Mouse (Mus musculus) liver, postnatal 0 days (tissue): ENCODE measurements around the gene Gm6526. TPM values are rescaled to one million over a fixed set of nuclear protein-coding genes. Genes with fewer than 3 reads are reported as not detected.
A peak's percentile ranks its signal among the peaks of the same experiment; 100 is the strongest.
"Not testable (repeated sequence)": the region's sequence is repeated elsewhere in the genome, so short reads cannot be mapped to it uniquely, and the experiment has no call there.

ENCODE experiments used
- ATAC-seq: fragments of 200-750 bp; cut with Nextera tagmentation; 2 replicates; pipeline ENCODE4 v1.8.0; 2017; ENCODE audit warnings: mild to moderate bottlenecking, moderate library complexity
- DNase-seq: peaks from one replicate; pipeline ENCODE4 v3.0.0-alpha.2; 2016
- H3K27ac ChIP-seq: fragments of 300-500 bp; sonication (generic); 2 replicates; pipeline ENCODE4 v1.5.1; 2014; ENCODE audit warnings: antibody characterized with exemption, moderate library complexity, mild to moderate bottlenecking, low read depth
- H3K27me3 ChIP-seq: fragments of 300-500 bp; sonication (generic); 2 replicates; pipeline ENCODE4 v1.6.1; 2014; ENCODE audit warnings: low read length, control low read depth, mixed read lengths; ENCODE audit not compliant: insufficient read depth
- H3K36me3 ChIP-seq: fragments of 300-500 bp; sonication (generic); replicated peaks from 2 replicates; pipeline ENCODE4 v1.6.1; 2014; ENCODE audit warnings: mild to moderate bottlenecking, control low read depth, low read length, moderate library complexity, mixed read lengths; ENCODE audit not compliant: insufficient read depth
- H3K4me1 ChIP-seq: fragments of 300-500 bp; sonication (generic); 2 replicates; pipeline ENCODE4 v1.6.1; 2014; ENCODE audit warnings: antibody characterized with exemption, mild to moderate bottlenecking, control low read depth; ENCODE audit not compliant: insufficient read depth
- H3K4me2 ChIP-seq: fragments of 300-500 bp; sonication (generic); 2 replicates; pipeline ENCODE4 v1.6.1; 2014; ENCODE audit warnings: low read depth, mild to moderate bottlenecking, low read length, moderate library complexity, mixed read lengths
- H3K4me3 ChIP-seq: fragments of 300-500 bp; sonication (generic); 2 replicates; pipeline ENCODE4 v1.5.1; 2014; ENCODE audit warnings: low read depth, low read length
- H3K9ac ChIP-seq: fragments of 300-500 bp; sonication (generic); replicated peaks from 2 replicates; pipeline ENCODE4 v1.6.1; 2014; ENCODE audit warnings: mild to moderate bottlenecking, moderate library complexity
- H3K9me3 ChIP-seq: fragments of 300-500 bp; sonication (generic); 2 replicates; pipeline ENCODE4 v1.6.1; 2016; ENCODE audit warnings: mild to moderate bottlenecking, control low read depth, low read length, mixed read lengths
- CTCF ChIP-seq: sonication (generic); IDR thresholded peaks from 2 replicates; pipeline ENCODE4 v1.5.1; 2016; ENCODE audit warnings: antibody characterized with exemption, low read depth
- EP300 ChIP-seq: IDR thresholded peaks from 2 replicates; pipeline ENCODE4 v1.6.1; 2016; ENCODE audit warnings: antibody characterized with exemption, low read depth, mild to moderate bottlenecking
- WGBS: fragments of 180-500 bp; shearing (Covaris S2); extraction: QIAGEN DNeasy Blood & Tissue Kit; methylation state at CpG from one replicate; pipeline ENCODE4 v1.1.7; 2014; ENCODE audit not compliant: insufficient replicate concordance; 5-methylcytosine and 5-hydroxymethylcytosine counted together
- polyA plus RNA-seq: library from polyadenylated mRNA; unstranded; fragments of >200 nt; fragmentation: Nextera tagmentation; extraction: Ambion mirVana; gene quantifications from 2 replicates; pipeline ENCODE4 v1.2.1, GENCODE M21; 2015

The Gm6526 gene
- polyA plus RNA-seq: not detected in 2 replicates

DNA sequence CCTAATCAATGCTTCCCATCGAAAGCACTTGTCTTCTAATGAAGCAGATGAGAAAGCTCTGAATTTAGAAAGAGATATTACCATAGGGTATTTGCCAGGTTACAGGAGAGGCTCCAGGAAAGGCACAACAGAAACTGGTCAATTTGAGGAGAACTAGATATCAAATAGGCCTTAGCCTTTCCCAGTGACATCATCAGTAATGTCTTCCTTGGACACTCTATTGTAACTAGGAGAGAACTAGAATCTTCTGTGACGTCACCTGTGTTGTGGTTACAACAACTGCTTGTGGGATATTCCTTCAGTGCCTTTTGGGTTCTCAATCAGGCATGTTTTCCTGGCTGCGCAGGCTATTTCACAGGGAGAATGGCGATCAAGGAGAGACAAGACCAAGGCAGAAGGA is at the start of gene Gm6526:
Gene Gm6526 (plus strand): TSS at position 301 of the 400 bp plus-strand sequence.
- H3K36me3 ChIP-seq, H3K27me3 ChIP-seq, DNase-seq, H3K9ac ChIP-seq, H3K4me3 ChIP-seq, ATAC-seq, H3K9me3 ChIP-seq, H3K27ac ChIP-seq, H3K4me1 ChIP-seq, H3K4me2 ChIP-seq: not testable (repeated sequence)
- 75% methylated on average over 4 of the region's 4 CpGs for WGBS

DNA sequence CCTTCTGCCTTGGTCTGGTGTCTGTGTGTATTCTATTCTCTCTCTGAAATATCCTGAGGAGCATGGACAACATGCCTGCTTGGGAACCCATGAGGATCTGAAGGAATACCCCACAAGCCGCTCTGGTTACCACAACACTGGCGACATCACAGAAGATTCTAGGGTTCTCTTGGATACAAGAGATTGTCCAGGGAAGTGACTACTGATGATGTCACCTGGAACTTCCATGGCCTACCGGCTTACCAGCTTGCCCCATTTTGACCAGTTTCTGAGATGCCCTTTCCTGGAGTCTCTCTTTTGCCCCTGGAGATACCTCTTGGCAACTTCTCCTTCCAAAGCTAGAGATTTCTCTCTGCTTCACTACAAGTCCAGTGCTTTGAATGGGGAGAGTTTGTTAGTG is 20.3 kb upstream of the Gm6526 start, which contains the start of gene Gm16506:
Gene Gm16506 (minus strand): TSS at position 101 of the 400 bp plus-strand sequence.
- H3K4me1 ChIP-seq, H3K27me3 ChIP-seq, H3K9me3 ChIP-seq, DNase-seq, H3K9ac ChIP-seq, H3K4me2 ChIP-seq, ATAC-seq, H3K27ac ChIP-seq, H3K4me3 ChIP-seq, H3K36me3 ChIP-seq: not testable (repeated sequence)
- 81% methylated on average over 1 of the region's 3 CpGs for WGBS

DNA sequence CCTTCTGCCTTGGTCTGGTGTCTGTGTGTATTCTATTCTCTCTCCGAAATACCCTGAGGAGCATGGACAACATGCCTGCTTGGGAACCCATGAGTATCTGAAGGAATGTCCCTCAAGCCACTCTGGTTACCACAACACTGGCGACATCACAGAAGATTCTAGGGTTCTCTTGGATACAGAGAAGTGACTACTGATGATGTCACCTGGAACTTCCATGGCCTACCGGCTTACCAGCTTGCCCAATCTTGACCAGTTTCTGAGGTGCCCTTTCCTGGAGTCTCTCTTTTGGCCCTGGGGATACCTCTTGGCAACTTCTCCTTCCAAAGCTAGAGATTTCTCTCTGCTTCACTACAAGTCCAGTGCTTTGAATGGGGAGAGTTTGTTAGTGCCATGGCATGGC is 37.0 kb downstream of the Gm6526 start, which contains the start of gene Gm8180:
Gene Gm8180 (minus strand): TSS at position 101 of the 400 bp plus-strand sequence.
- not testable (repeated sequence) for H3K4me1 ChIP-seq, H3K9ac ChIP-seq, DNase-seq, ATAC-seq, H3K36me3 ChIP-seq, H3K4me3 ChIP-seq, H3K27me3 ChIP-seq, H3K4me2 ChIP-seq, H3K27ac ChIP-seq, H3K9me3 ChIP-seq
- 82% methylated on average over 3 of the region's 3 CpGs for WGBS

DNA sequence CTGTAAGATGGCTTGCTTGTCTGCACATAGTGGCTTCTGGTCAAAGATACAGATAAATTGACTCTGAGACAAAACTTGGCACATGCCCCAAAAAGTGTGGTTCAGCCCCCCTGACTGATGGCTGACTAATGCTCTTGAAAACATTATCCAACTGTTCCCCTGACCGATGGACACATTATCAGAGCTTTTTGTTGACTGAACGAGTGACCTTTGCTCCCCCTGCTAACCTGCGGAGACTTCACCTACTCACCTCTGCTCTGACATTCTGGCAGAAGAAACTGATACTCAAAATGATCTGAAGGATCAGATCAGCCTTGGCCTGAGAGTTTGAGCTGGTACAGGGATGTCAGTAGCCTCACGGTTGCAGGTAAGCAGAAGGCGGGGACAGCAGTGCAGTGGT is 46.1 kb downstream of the Gm6526 start:
- H3K27ac ChIP-seq, ATAC-seq, H3K4me2 ChIP-seq, H3K4me1 ChIP-seq, H3K9ac ChIP-seq, H3K27me3 ChIP-seq, H3K4me3 ChIP-seq, H3K9me3 ChIP-seq, H3K36me3 ChIP-seq: not testable (repeated sequence)
- peak; percentile 14 for DNase-seq
- 51% methylated on average over 5 of the region's 5 CpGs for WGBS

DNA sequence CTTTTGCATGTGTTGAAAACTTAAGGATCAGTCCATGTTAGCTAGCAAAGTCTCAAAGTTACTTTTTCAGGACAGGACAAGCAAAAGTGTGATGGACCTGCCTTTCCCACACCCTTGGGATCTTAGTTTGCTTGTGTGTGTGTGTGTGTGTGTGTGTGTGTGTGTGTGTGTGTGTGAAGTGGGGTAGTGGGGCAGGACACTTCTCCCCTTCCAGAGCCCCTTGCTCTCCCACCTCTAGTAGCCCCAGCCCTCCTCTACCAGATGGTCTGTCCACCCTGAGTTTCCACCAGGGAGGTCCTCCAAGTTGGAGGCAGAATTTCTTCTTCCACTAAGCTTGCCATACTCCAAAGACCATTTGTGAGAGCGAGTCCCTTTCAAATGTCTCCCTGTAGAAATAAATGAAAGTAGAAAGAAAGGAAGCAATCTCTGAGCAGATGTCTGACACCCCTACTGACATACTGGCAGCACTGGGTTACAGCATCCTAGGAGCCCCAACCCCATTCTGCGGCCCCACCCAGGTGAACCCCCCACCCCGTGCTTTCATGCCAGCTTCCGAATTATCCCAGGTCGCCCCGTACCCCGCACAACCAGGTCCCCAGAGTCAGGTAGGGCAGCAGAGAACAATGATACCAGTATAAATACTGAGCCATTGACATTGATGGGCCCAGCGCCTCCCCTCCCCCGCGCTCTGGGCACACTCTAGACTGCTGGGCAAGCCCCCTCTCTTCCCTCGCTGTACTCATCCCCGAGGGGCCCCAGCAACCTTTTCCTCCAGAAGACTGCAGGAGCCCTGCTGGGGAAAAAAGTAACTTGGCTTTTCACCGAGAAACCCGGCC is 48.6 kb downstream of the Gm6526 start:
- H3K4me1 ChIP-seq: no peaks in the 10 kb centered on the region
- H3K27me3 ChIP-seq: no peaks in the 10 kb centered on the region
- ATAC-seq (no peak), DNase-seq (no peak)
- no peak overlapping the region for H3K27ac ChIP-seq
- 19% methylated on average over 14 of the region's 14 CpGs for WGBS
- TF ChIP-seq EP300 (no peak), CTCF (no peak)
- H3K4me3 ChIP-seq: no peak overlapping the region
- no peaks in the 10 kb centered on the region for H3K9me3 ChIP-seq
- no peak overlapping the region for H3K9ac ChIP-seq
- H3K36me3 ChIP-seq: no peaks in the 10 kb centered on the region
- no peak overlapping the region for H3K4me2 ChIP-seq

DNA sequence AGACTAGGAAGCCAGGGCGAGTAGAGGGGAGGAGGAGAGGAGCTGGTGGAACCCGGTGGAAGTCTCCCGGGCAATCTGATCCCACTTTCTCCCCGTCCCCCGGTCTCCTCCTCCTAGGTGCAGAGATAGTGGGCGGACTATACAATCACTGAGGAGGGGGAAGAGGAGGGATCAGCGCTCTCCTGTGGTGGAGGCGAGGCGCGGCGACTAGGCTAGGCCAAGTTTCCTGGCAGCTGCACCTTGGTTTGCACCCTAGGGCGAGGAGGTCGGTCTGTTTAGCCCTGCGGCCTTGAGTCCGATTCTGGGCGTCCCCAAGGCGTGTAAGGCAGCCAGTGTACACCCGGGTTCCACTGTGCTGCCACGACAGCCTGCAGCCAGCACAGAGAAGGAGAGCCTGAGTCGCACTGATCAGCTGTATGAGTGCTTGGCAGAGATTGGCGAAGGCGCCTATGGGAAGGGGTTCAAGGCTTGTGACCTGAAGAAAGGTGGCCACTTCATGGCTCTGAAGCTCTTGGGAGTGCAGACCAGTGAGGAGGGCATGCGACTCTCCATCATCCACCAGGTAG is 49.3 kb downstream of the Gm6526 start:
- ATAC-seq, H3K9ac ChIP-seq, H3K36me3 ChIP-seq, H3K4me2 ChIP-seq, H3K4me3 ChIP-seq, H3K4me1 ChIP-seq, H3K27ac ChIP-seq, H3K27me3 ChIP-seq, H3K9me3 ChIP-seq: not testable (repeated sequence)
- peak; percentile 12 for DNase-seq
- 10% methylated on average over 23 of the region's 23 CpGs for WGBS
